Mouse (Mus musculus) testis, adult 2 months (tissue): ENCODE measurements around the gene Asic3.

ENCODE experiments used
- CTCF ChIP-seq: fragments of 200-500 bp; IDR thresholded peaks from 2 replicates; pipeline ENCODE4 v1.5.1; 2012; ENCODE audit warnings: low read depth, mild to moderate bottlenecking, inconsistent platforms, low read length, moderate library complexity; ENCODE audit not compliant: control insufficient read depth, insufficient read depth, insufficient replicate concordance
- POLR2A ChIP-seq: fragments of 200-500 bp; IDR thresholded peaks from 2 replicates; pipeline ENCODE4 v1.6.1; 2012; ENCODE audit warnings: low read depth, mild to moderate bottlenecking, inconsistent platforms, low read length, moderate library complexity; ENCODE audit not compliant: control insufficient read depth

DNA sequence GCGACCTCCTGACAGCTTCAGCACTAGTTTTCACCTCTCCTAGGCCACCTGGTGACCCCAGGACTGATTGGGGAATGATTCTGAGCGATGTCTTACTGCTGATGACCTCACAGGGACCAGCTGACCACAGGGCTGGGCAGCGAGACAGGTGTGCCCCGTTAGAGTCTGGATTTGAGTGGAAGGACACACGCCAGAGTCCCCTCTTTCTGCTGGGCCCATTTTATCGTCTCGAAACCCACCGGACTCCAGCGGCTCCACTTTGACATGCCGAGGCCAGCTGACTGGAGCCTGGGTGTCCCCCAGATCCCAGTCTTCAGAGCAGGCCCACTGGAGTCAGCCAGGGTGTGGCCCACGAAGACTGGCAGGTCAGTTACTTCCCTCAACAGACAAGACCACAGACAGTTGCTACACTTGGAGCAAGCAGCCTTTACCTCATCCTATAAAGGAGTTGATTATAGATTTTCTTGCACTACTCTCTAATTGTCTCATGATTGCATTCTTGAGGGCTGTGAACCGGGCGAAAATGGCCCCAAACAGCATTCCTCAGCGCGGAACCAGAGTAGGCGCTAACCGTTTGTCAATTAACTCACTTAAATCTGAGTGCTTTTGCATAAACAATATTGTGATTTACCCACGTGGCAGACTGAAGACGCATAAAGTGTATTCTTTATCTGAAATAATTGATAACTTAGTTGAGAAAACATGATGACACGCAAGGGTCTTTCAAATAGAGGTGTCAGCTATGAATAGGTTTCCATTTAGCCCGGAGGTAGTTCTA lies 11.0 kb downstream of the Asic3 start:
- no peak for TF ChIP-seq CTCF
- TF ChIP-seq POLR2A = no peak
